Mouse (Mus musculus) lung, postnatal 0 days (tissue): ENCODE results near the gene Enpep. TPM values are rescaled to one million over a fixed set of nuclear protein-coding genes. Genes with fewer than 3 reads are reported as not detected.

Experiments
- ATAC-seq: fragments of 200-750 bp; cut with Nextera tagmentation; 2 replicates; pipeline ENCODE4 v1.8.0; 2017; ENCODE audit warnings: moderate library complexity
- DNase-seq: peaks from one replicate; pipeline ENCODE4 v3.0.0-alpha.2; 2016; ENCODE audit warnings: low spot score
- H3K27ac ChIP-seq: fragments of 300-500 bp; sonication (generic); 2 replicates; pipeline ENCODE4 v1.5.1; 2014; ENCODE audit warnings: antibody characterized with exemption, mild to moderate bottlenecking, low read length, mixed read lengths
- H3K27me3 ChIP-seq: fragments of 300-500 bp; sonication (generic); replicated peaks from 2 replicates; pipeline ENCODE4 v1.6.1; 2014; ENCODE audit warnings: low read length, mixed read lengths; ENCODE audit not compliant: insufficient read depth
- H3K36me3 ChIP-seq: fragments of 300-500 bp; sonication (generic); 2 replicates; pipeline ENCODE4 v1.6.1; 2014; ENCODE audit warnings: low read length, mixed read lengths; ENCODE audit not compliant: insufficient read depth
- H3K4me1 ChIP-seq: fragments of 300-500 bp; sonication (generic); 2 replicates; pipeline ENCODE4 v1.6.1; 2014; ENCODE audit warnings: antibody characterized with exemption, low read depth, low read length, mixed read lengths; ENCODE audit not compliant: insufficient read depth
- H3K4me2 ChIP-seq: fragments of 300-500 bp; sonication (generic); replicated peaks from 2 replicates; pipeline ENCODE4 v1.6.1; 2014; ENCODE audit warnings: low read depth, mild to moderate bottlenecking, low read length, moderate library complexity, mixed read lengths
- H3K4me3 ChIP-seq: fragments of 300-500 bp; sonication (generic); 2 replicates; pipeline ENCODE4 v1.5.1; 2014; ENCODE audit warnings: low read depth, low read length
- H3K9ac ChIP-seq: fragments of 300-500 bp; sonication (generic); replicated peaks from 2 replicates; pipeline ENCODE4 v1.6.1; 2014; ENCODE audit warnings: low read depth, mild to moderate bottlenecking
- H3K9me3 ChIP-seq: fragments of 300-500 bp; sonication (generic); 2 replicates; pipeline ENCODE4 v1.6.1; 2016; ENCODE audit warnings: low read length, mixed read lengths
- CTCF ChIP-seq: IDR thresholded peaks from 2 replicates; pipeline ENCODE4 v1.5.1; 2016; ENCODE audit warnings: antibody characterized with exemption, mild to moderate bottlenecking
- EP300 ChIP-seq: IDR thresholded peaks from 2 replicates; pipeline ENCODE4 v1.6.1; 2016; ENCODE audit warnings: antibody characterized with exemption, mild to moderate bottlenecking, control low read depth
- WGBS: fragments of 180-500 bp; shearing (Covaris S2); extraction: QIAGEN DNeasy Blood & Tissue Kit; methylation state at CpG from one replicate; pipeline ENCODE4 v1.1.7; 2014; 5-methylcytosine and 5-hydroxymethylcytosine counted together
- polyA plus RNA-seq: library from polyadenylated mRNA; unstranded; fragments of >200 nt; fragmentation: Nextera tagmentation; extraction: Ambion mirVana; gene quantifications from 2 replicates; pipeline ENCODE4 v1.2.1, GENCODE M21; 2015

Gene Enpep
- polyA plus RNA-seq, 1 experiment from 2014 or later = 106 TPM

- H3K27me3 ChIP-seq = no peaks in the 10 kb centered on the region
- H3K9me3 ChIP-seq = no peaks in the 10 kb centered on the region
- TF ChIP-seq EP300 (no peak), CTCF (no peak)
- ATAC-seq (no peak), DNase-seq (no peak)
- H3K36me3 ChIP-seq = no peaks in the 10 kb centered on the region
- WGBS = 93% methylated on average over 1 of the region's 1 CpGs
- peaks cover 3% of the 10 kb centered on the region; the same call in 1 of the 2 replicates for H3K4me1 ChIP-seq
- no peak overlapping the region for H3K9ac ChIP-seq
- H3K4me3 ChIP-seq = no peak overlapping the region
- no peak overlapping the region for H3K27ac ChIP-seq
- no peak overlapping the region for H3K4me2 ChIP-seq
These were observed 10.2 kb upstream of the Enpep start for GRCm38 (mm10) chr3:129342767-129343166.

GRCm38 (mm10) chr3:129341066-129341465 is 8.5 kb upstream of the Enpep start:
- no peaks in the 10 kb centered on the region for H3K9me3 ChIP-seq
- no peak overlapping the region for H3K4me2 ChIP-seq
- H3K27me3 ChIP-seq = no peaks in the 10 kb centered on the region
- no peak overlapping the region for H3K4me3 ChIP-seq
- no peak for ATAC-seq
- H3K36me3 ChIP-seq = no peaks in the 10 kb centered on the region
- no peak for DNase-seq
- H3K27ac ChIP-seq = no peak overlapping the region
- no peak for TF ChIP-seq EP300
- TF ChIP-seq CTCF = no peak
- H3K9ac ChIP-seq = no peak overlapping the region
- H3K4me1 ChIP-seq = peaks cover 3% of the 10 kb centered on the region; the same call in 1 of the 2 replicates

- no peaks in the 10 kb centered on the region for H3K36me3 ChIP-seq
- H3K27me3 ChIP-seq = no peaks in the 10 kb centered on the region
- TF ChIP-seq EP300 (0 out of 2 replicates have a peak, but pooled peaks have one; percentile 9), CTCF (no peak)
- peak overlapping the region; percentile 33; the same call in 1 of the 2 replicates for H3K4me2 ChIP-seq
- H3K9ac ChIP-seq = no peak overlapping the region
- ATAC-seq = peak; percentile 59
- WGBS = 22% methylated on average over 14 of the region's 14 CpGs
- H3K9me3 ChIP-seq = no peaks in the 10 kb centered on the region
- peaks cover 3% of the 10 kb centered on the region; the same call in 1 of the 2 replicates for H3K4me1 ChIP-seq
- no peak overlapping the region for H3K27ac ChIP-seq
- H3K4me3 ChIP-seq = no peak overlapping the region
- peak; percentile 72 for DNase-seq
These were observed 6.0 kb upstream of the Enpep start for GRCm38 (mm10) chr3:129338296-129339091.

- peak; percentile 41; the same call in 1 of the 2 replicates for ATAC-seq
- Histone ChIP-seq H3K9ac (peak overlapping the region; percentile 27), H3K36me3 (no peaks in the 10 kb centered on the region), H3K27ac (0 out of 2 replicates have a peak overlapping the region, but pooled peaks have one; percentile 10), H3K27me3 (no peaks in the 10 kb centered on the region), H3K4me3 (peak overlapping the region; percentile 35), H3K4me2 (peak overlapping the region; percentile 59), H3K9me3 (no peaks in the 10 kb centered on the region), H3K4me1 (no peaks in the 10 kb centered on the region; the same call in 1 of the 2 replicates)
- WGBS = 9% methylated on average over 7 of the region's 7 CpGs
- TF ChIP-seq CTCF (no peak), EP300 (no peak)
- no peak for DNase-seq
These were observed 378 bp downstream of the Enpep start for GRCm38 (mm10) chr3:129332142-129332541.

GRCm38 (mm10) chr3:129331427-129331826 is 1.1 kb downstream of the Enpep start:
- TF ChIP-seq EP300 (no peak), CTCF (no peak)
- Histone ChIP-seq H3K4me3 (peak overlapping the region; percentile 35), H3K4me1 (no peaks in the 10 kb centered on the region; the same call in 1 of the 2 replicates), H3K36me3 (no peaks in the 10 kb centered on the region), H3K9me3 (no peaks in the 10 kb centered on the region), H3K4me2 (peak overlapping the region; percentile 59), H3K27me3 (no peaks in the 10 kb centered on the region), H3K9ac (no peak overlapping the region), H3K27ac (no peak overlapping the region)
- DNase-seq = no peak
- WGBS = 70% methylated on average over 6 of the region's 6 CpGs
- ATAC-seq = no peak

- 34% methylated on average over 4 of the region's 4 CpGs for WGBS
- Histone ChIP-seq H3K9me3 (no peaks in the 10 kb centered on the region), H3K4me3 (no peak overlapping the region), H3K27ac (no peak overlapping the region), H3K9ac (no peak overlapping the region), H3K4me1 (no peaks in the 10 kb centered on the region), H3K27me3 (no peaks in the 10 kb centered on the region), H3K36me3 (no peaks in the 10 kb centered on the region), H3K4me2 (0 out of 2 replicates have a peak overlapping the region, but pooled peaks have one; percentile 9)
- ATAC-seq = peak; percentile 20; the same call in 1 of the 2 replicates
- peak; percentile 28 for DNase-seq
- TF ChIP-seq EP300 (no peak), CTCF (no peak)
These were observed 4.5 kb downstream of the Enpep start for GRCm38 (mm10) chr3:129328056-129328455.
